Mouse (Mus musculus) kidney, adult 18-20 months (tissue): ENCODE results near the gene Tmem38a.

Experiments used
- DNase-seq: peaks from one replicate; pipeline ENCODE4 v3.0.0; 2021

Tmem38a gene

GRCm38 (mm10) chr8:72571611-72572473, at the start of gene Tmem38a:
Gene Tmem38a (plus strand): TSS chr8:72572055.
- DNase-seq = peak; percentile 82

GRCm38 (mm10) chr8:72532103-72532502, 39.8 kb upstream of the Tmem38a start:
- no peak for DNase-seq

- DNase-seq = no peak
These were observed 37.0 kb upstream of the Tmem38a start for GRCm38 (mm10) chr8:72534888-72535287.

- DNase-seq = no peak
These were observed 32.6 kb upstream of the Tmem38a start for GRCm38 (mm10) chr8:72539234-72539633.

GRCm38 (mm10) chr8:72547122-72547801, 24.6 kb upstream of the Tmem38a start:
- peak; percentile 14 for DNase-seq

- peak; percentile 96 for DNase-seq
These were observed 23.8 kb upstream of the Tmem38a start, which contains the start of gene Med26 for GRCm38 (mm10) chr8:72547802-72548643. Gene Med26 (minus strand): TSS chr8:72548270.

- no peak for DNase-seq
These were observed 23.1 kb upstream of the Tmem38a start for GRCm38 (mm10) chr8:72548644-72549313.

GRCm38 (mm10) chr8:72549314-72549892, 22.5 kb upstream of the Tmem38a start:
- no peak for DNase-seq

GRCm38 (mm10) chr8:72555770-72556169, 16.1 kb upstream of the Tmem38a start:
- DNase-seq = no peak

- no peak for DNase-seq
These were observed 10.7 kb upstream of the Tmem38a start for GRCm38 (mm10) chr8:72561111-72561689.

GRCm38 (mm10) chr8:72565970-72566369, 5.9 kb upstream of the Tmem38a start:
- no peak for DNase-seq

- peak; percentile 99 for DNase-seq
These were observed 933 bp upstream of the Tmem38a start, which contains the start of gene Smim7 for GRCm38 (mm10) chr8:72570633-72571610. Gene Smim7 (minus strand): TSS chr8:72571088.

GRCm38 (mm10) chr8:72572507-72572906, 652 bp downstream of the Tmem38a start:
- no peak for DNase-seq

- DNase-seq = no peak
These were observed 1.6 kb downstream of the Tmem38a start for GRCm38 (mm10) chr8:72573450-72573849.

- DNase-seq = no peak
These were observed 4.1 kb downstream of the Tmem38a start for GRCm38 (mm10) chr8:72575915-72576314.

GRCm38 (mm10) chr8:72577266-72577665, 5.4 kb downstream of the Tmem38a start:
- no peak for DNase-seq

- DNase-seq = no peak
These were observed 6.1 kb downstream of the Tmem38a start for GRCm38 (mm10) chr8:72577941-72578340.

- DNase-seq = no peak
These were observed 7.5 kb downstream of the Tmem38a start for GRCm38 (mm10) chr8:72579374-72579773.

GRCm38 (mm10) chr8:72583056-72583771, 11.4 kb downstream of the Tmem38a start:
- DNase-seq = peak; percentile 47

GRCm38 (mm10) chr8:72584390-72584789, 12.5 kb downstream of the Tmem38a start:
- no peak for DNase-seq
